Mouse (Mus musculus): ENCODE results near the gene Fetub.

DNA sequence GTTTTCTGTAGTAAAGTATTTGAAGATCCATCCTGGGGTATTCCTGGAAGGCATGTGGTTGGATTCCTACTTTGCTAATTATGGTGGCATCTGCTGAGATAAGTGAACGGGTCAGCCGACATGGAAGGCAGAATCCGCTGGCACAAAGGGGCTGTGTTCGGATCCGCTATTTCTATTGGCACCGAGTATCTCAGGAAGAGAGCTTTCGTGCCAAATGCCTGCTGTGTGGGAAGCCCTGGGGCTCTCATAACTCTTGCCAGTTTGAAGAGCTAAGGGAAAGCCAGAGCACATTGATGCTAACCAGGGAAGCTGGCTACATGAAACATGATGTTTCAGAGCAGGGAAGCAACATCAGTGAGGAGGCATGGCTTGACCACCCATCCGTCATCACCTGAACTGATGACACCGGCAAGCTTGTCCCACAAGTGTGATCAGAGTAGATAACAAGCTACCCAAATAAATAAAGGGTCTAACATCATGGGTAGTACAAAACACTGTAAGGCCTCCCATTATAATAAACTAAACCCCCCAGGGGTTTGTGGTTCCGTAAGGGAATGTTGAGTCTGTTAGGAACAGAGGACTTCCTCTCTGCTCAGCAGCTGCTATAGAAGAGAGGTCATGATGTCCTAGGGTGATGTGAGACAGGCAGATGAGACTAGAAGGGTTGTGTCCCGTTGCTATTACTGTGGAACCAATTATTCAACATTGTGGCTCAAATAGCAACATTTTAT lies 40.3 kb upstream of the Fetub start:
- TF ChIP-seq TAL1 (IDR thresholded peaks at IDR 0.05; ENCODE audit: low read length): no peak
- no peak for TF ChIP-seq CTCF (IDR thresholded peaks at IDR 0.05 in 2 of 3, conservative IDR thresholded peaks at IDR 0.05 in 1 of 3; ENCODE audit: control insufficient read depth in 1 of 3, insufficient read depth in 1 of 3, low read depth in 2 of 3, low read length in 3 of 3, poor library complexity in 1 of 3, severe bottlenecking in 1 of 3)
- no peak for TF ChIP-seq HCFC1 (IDR thresholded peaks at IDR 0.05; ENCODE audit: low read depth, low read length)
- TF ChIP-seq UBTF (IDR thresholded peaks at IDR 0.05; ENCODE audit: borderline replicate concordance, insufficient read depth, low read depth, low read length): no peak
- no peak for TF ChIP-seq BHLHE40 (IDR thresholded peaks at IDR 0.05; ENCODE audit: borderline replicate concordance, low read depth, low read length)
- TF ChIP-seq POLR2A (IDR thresholded peaks at IDR 0.05; ENCODE audit: control insufficient read depth in 1 of 2, insufficient read depth in 1 of 2, low read depth in 1 of 2, low read length in 2 of 2, poor library complexity in 1 of 2): no peak
- no peak for TF ChIP-seq SIN3A (IDR thresholded peaks at IDR 0.05; ENCODE audit: low read length)
- no peak for TF ChIP-seq USF2 (IDR thresholded peaks at IDR 0.05; ENCODE audit: borderline replicate concordance in 1 of 2, insufficient read depth in 1 of 2, low read depth in 1 of 2, low read length in 2 of 2)
- TF ChIP-seq MAFK (IDR thresholded peaks at IDR 0.05; ENCODE audit: borderline replicate concordance, low read depth, low read length): no peak
- TF ChIP-seq MYC (IDR thresholded peaks at IDR 0.05; ENCODE audit: low read depth, low read length): no peak
- TF ChIP-seq ETS1 (IDR thresholded peaks at IDR 0.05; ENCODE audit: low read depth, low read length): no peak
- no peak for TF ChIP-seq E2F4 (IDR thresholded peaks at IDR 0.05; ENCODE audit: borderline replicate concordance, low read depth, low read length)
- TF ChIP-seq MEF2A (IDR thresholded peaks at IDR 0.05; ENCODE audit: extremely low read depth, insufficient replicate concordance, low read depth, low read length, poor library complexity, severe bottlenecking): no peak
